Mouse (Mus musculus): ENCODE measurements at regions not wholly inside any gene's neighbourhood (a gene's known extent, or its start where the extent isn't known, plus 50 kb on each side); places are given as distances from the start of the nearest gene placed in this dataset.
"Not testable (repeated sequence)": the region's sequence is repeated elsewhere in the genome, so short reads cannot be mapped to it uniquely, and the experiment has no call there.

GRCm38 (mm10) chrX:99732526-99732925 lies 88.3 kb upstream of the Tmem28 start:
- in situ Hi-C loops (cut with MboI, MseI): loop anchor here (10.0 kb wide), 1 partner anchor 1318 kb away; no protein-coding TSS in a partner anchor

- in situ Hi-C loops (cut with MboI, MseI): no loop called here
Measured at GRCm38 (mm10) chrX:99725101-99725500, 95.7 kb upstream of the Tmem28 start.

- in situ Hi-C loops (cut with MboI, MseI): no loop called here
Measured at GRCm38 (mm10) chrX:99695366-99695765, 125.5 kb upstream of the Tmem28 start.

GRCm38 (mm10) chrX:99690971-99691370 lies 129.8 kb upstream of the Tmem28 start:
- in situ Hi-C loops (cut with MboI, MseI): no loop called here

- in situ Hi-C loops (cut with MboI, MseI): no loop called here
Measured at GRCm38 (mm10) chrX:99689761-99690160, 131.1 kb upstream of the Tmem28 start.

GRCm38 (mm10) chrX:99682491-99682890 lies 138.3 kb upstream of the Tmem28 start:
- in situ Hi-C loops (cut with MboI, MseI): not testable (repeated sequence)

- in situ Hi-C loops (cut with MboI, MseI): no loop called here
Measured at GRCm38 (mm10) chrX:99667596-99667995, 153.2 kb upstream of the Tmem28 start.

GRCm38 (mm10) chrX:99662566-99662965 lies 158.3 kb upstream of the Tmem28 start:
- in situ Hi-C loops (cut with MboI, MseI): no loop called here

GRCm38 (mm10) chrX:99659496-99660140 lies 161.2 kb upstream of the Tmem28 start:
- in situ Hi-C loops (cut with MboI, MseI): loop anchor here (10.0 kb wide), 1 partner anchor 525 kb away; the partner anchor contains the start of gene Efnb1

GRCm38 (mm10) chrX:99657790-99658451 lies 162.9 kb upstream of the Tmem28 start:
- in situ Hi-C loops (cut with MboI, MseI): loop anchor here (10.0 kb wide), 1 partner anchor 523 kb away; the partner anchor contains the start of gene Efnb1

- in situ Hi-C loops (cut with MboI, MseI): loop anchor here (10.0 kb wide), 1 partner anchor 522 kb away; the partner anchor contains the start of gene Efnb1
Measured at GRCm38 (mm10) chrX:99656988-99657387, 163.8 kb upstream of the Tmem28 start.

- in situ Hi-C loops (cut with MboI, MseI): no loop called here
Measured at GRCm38 (mm10) chrX:99632211-99632775, 161.2 kb upstream of the Pja1 start.

GRCm38 (mm10) chrX:99624515-99625179 lies 153.6 kb upstream of the Pja1 start:
- in situ Hi-C loops (cut with MboI, MseI): loop anchor here (10.0 kb wide), 2 partner anchors 400 to 1650 kb away; partner anchors contain the start of gene Med12

- in situ Hi-C loops (cut with MboI, MseI): no loop called here
Measured at GRCm38 (mm10) chrX:99612130-99612759, 141.2 kb upstream of the Pja1 start.

- in situ Hi-C loops (cut with MboI, MseI): no loop called here
Measured at GRCm38 (mm10) chrX:99610096-99610495, 139.0 kb upstream of the Pja1 start.

- in situ Hi-C loops (cut with MboI, MseI): no loop called here
Measured at GRCm38 (mm10) chrX:99609591-99609990, 138.5 kb upstream of the Pja1 start.

- in situ Hi-C loops (cut with MboI, MseI): no loop called here
Measured at GRCm38 (mm10) chrX:99608284-99608692, 137.2 kb upstream of the Pja1 start.

- in situ Hi-C loops (cut with MboI, MseI): no loop called here
Measured at GRCm38 (mm10) chrX:99605084-99605824, 134.2 kb upstream of the Pja1 start.

GRCm38 (mm10) chrX:99603714-99604113 lies 132.6 kb upstream of the Pja1 start:
- in situ Hi-C loops (cut with MboI, MseI): no loop called here

GRCm38 (mm10) chrX:99602268-99602885 lies 131.3 kb upstream of the Pja1 start:
- in situ Hi-C loops (cut with MboI, MseI): no loop called here

Data from regulatory T cell (primary cell).